Mouse (Mus musculus): ENCODE measurements around the gene Rnft2.

DNA sequence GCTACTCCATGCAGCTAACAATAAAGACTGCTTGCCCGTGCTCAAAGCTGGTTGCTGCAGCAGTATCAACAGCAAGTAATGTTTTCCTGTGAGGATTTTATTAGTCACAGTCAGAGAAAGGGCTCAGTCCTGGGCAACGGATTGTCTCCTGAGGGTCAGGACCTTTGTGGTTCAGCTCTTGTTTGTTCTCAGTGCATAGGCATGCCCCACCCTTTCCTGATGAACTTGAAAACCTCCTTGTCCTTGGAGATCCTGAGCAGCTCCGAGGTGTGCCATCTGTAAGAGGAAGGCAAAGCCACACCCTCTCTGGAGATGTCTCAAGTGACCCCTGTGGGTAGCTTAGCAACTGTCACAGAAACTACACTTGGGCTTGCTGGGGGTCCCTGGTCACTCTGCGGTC, 84.2 kb downstream of the Rnft2 start:
- no peak for TF ChIP-seq EP300 (IDR thresholded peaks at IDR 0.05; ENCODE audit: low read depth)
- no peak for TF ChIP-seq CTCF (IDR thresholded peaks at IDR 0.05; ENCODE audit: low read depth)
